In genomic region chr6:78544238-78544637, GRCm38 (mm10) we compare ENCODE assay signal across 8 mouse cellular contexts.
A peak's percentile ranks its signal among the peaks of the same experiment; 100 is the strongest.
DNase-seq lines count a peak whose midpoint lies in the region; ATAC-seq and TF ChIP-seq lines count a peak whose summit lies in the region.

No protein-coding gene starts in this region.

- H3K4me2 ChIP-seq in intestine, postnatal 0 days (replicated peaks; ENCODE audit: low read depth) = no peak overlapping the region
- H3K4me2 ChIP-seq in intestine, embryonic 15.5 days (replicated peaks) = no peak overlapping the region
- H3K4me2 ChIP-seq in neural tube, embryonic 14.5 days (ENCODE audit: low read depth, low read length) = no peak overlapping the region

- 10% methylated on average over 2 of the region's 2 CpGs for WGBS in intestine, postnatal 0 days
- 16% methylated on average over 2 of the region's 2 CpGs for WGBS in intestine, embryonic 15.5 days
- WGBS in neural tube, embryonic 14.5 days = 17% methylated on average over 2 of the region's 2 CpGs
- WGBS in thymus, adult 2 months = 18% methylated on average over 2 of the region's 2 CpGs

- H3K27me3 ChIP-seq in intestine, postnatal 0 days (replicated peaks; ENCODE audit: control insufficient read depth, insufficient read depth, low read length) = no peaks in the 10 kb centered on the region
- H3K27me3 ChIP-seq in intestine, embryonic 15.5 days (replicated peaks) = no peaks in the 10 kb centered on the region
- no peaks in the 10 kb centered on the region for H3K27me3 ChIP-seq in neural tube, embryonic 14.5 days (ENCODE audit: control insufficient read depth, insufficient read depth, low read length)
- no peaks in the 10 kb centered on the region for H3K27me3 ChIP-seq in thymus, adult 2 months (ENCODE audit: control insufficient read depth, insufficient read depth, low read length)

- no peaks in the 10 kb centered on the region for H3K36me3 ChIP-seq in intestine, postnatal 0 days (ENCODE audit: control insufficient read depth, insufficient read depth)
- no peaks in the 10 kb centered on the region for H3K36me3 ChIP-seq in intestine, embryonic 15.5 days
- H3K36me3 ChIP-seq in neural tube, embryonic 14.5 days (ENCODE audit: control insufficient read depth, insufficient read depth, low read length) = no peaks in the 10 kb centered on the region
- no peaks in the 10 kb centered on the region for H3K36me3 ChIP-seq in thymus, adult 2 months (ENCODE audit: control insufficient read depth, insufficient read depth, low read length)

- H3K9ac ChIP-seq in intestine, postnatal 0 days (ENCODE audit: low read depth, low read length) = no peak overlapping the region
- no peak overlapping the region for H3K9ac ChIP-seq in intestine, embryonic 15.5 days
- H3K9ac ChIP-seq in neural tube, embryonic 14.5 days (replicated peaks; ENCODE audit: low read depth, low read length) = no peak overlapping the region

- TF ChIP-seq POLR2A in thymus, adult 2 months (IDR thresholded peaks at IDR 0.05; ENCODE audit: control insufficient read depth, extremely low read depth, insufficient read depth, low read length, poor library complexity) = no peak

- H3K27ac ChIP-seq in intestine, postnatal 0 days (ENCODE audit: low read depth, low read length) = no peak overlapping the region
- H3K27ac ChIP-seq in intestine, embryonic 15.5 days = no peak overlapping the region
- H3K27ac ChIP-seq in left cerebral cortex, adult 2 months = no peak overlapping the region
- no peak overlapping the region for H3K27ac ChIP-seq in neural tube, embryonic 14.5 days (ENCODE audit: low read depth, low read length)
- H3K27ac ChIP-seq in thymus, adult 2 months (ENCODE audit: control insufficient read depth, insufficient read depth, low read length) = no peak overlapping the region

- H3K4me1 ChIP-seq in intestine, postnatal 0 days (replicated peaks; ENCODE audit: control insufficient read depth, insufficient read depth, low read length) = no peaks in the 10 kb centered on the region
- no peaks in the 10 kb centered on the region for H3K4me1 ChIP-seq in intestine, embryonic 15.5 days (replicated peaks)
- H3K4me1 ChIP-seq in neural tube, embryonic 14.5 days (ENCODE audit: control insufficient read depth, insufficient read depth, low read length) = no peaks in the 10 kb centered on the region
- H3K4me1 ChIP-seq in thymus, adult 2 months (replicated peaks; ENCODE audit: control insufficient read depth, insufficient read depth, low read length) = no peaks in the 10 kb centered on the region

- intact Hi-C loops in left cerebral cortex, adult 2 months (cut with DNase I) = no loop called here

- no peaks in the 10 kb centered on the region for H3K9me3 ChIP-seq in intestine, postnatal 0 days (ENCODE audit: control insufficient read depth)
- no peaks in the 10 kb centered on the region for H3K9me3 ChIP-seq in intestine, embryonic 15.5 days
- H3K9me3 ChIP-seq in neural tube, embryonic 14.5 days (ENCODE audit: control insufficient read depth, low read length) = no peaks in the 10 kb centered on the region

- no peak overlapping the region for H3K4me3 ChIP-seq in intestine, postnatal 0 days (ENCODE audit: low read depth, low read length)
- no peak overlapping the region for H3K4me3 ChIP-seq in intestine, embryonic 15.5 days (replicated peaks)
- H3K4me3 ChIP-seq in left cerebral cortex, adult 2 months = no peak overlapping the region
- H3K4me3 ChIP-seq in neural tube, embryonic 14.5 days (ENCODE audit: low read depth, low read length) = no peak overlapping the region
- no peak overlapping the region for H3K4me3 ChIP-seq in thymus, adult 2 months (ENCODE audit: control insufficient read depth, insufficient read depth, low read length)

- no peak for ATAC-seq in intestine, postnatal 0 days
- no peak for ATAC-seq in intestine, embryonic 15.5 days
- ATAC-seq in granulocyte monocyte progenitor cell, adult 5-6 weeks (replicated peaks; ENCODE audit: poor library complexity, severe bottlenecking) = peak; percentile 50; the same call in 1 of the 2 replicates
- peak; percentile 79 for ATAC-seq in neural tube, embryonic 14.5 days (ENCODE audit: low read depth)

- DNase-seq in R1 (ENCODE audit: low read depth, low spot score) = peak; percentile 57
- peak; percentile 45 to 57 for DNase-seq in cerebellum, postnatal 36 days
- DNase-seq in left cerebral cortex, adult 2 months (ENCODE audit: extremely low spot score in 1 of 2, low spot score in 2 of 2) = peak; percentile 68 to 72
- DNase-seq in thymus, adult 2 months = no peak

- peak; percentile 88 for TF ChIP-seq CTCF in intestine, postnatal 0 days (IDR thresholded peaks at IDR 0.05; ENCODE audit: low read depth)
- peak; percentile 86 for TF ChIP-seq CTCF in left cerebral cortex, adult 2 months (IDR thresholded peaks at IDR 0.05)
- no peak for TF ChIP-seq CTCF in thymus, adult 2 months (IDR thresholded peaks at IDR 0.05; ENCODE audit: borderline replicate concordance, control insufficient read depth, extremely low read depth, insufficient read depth, low read length, poor library complexity)

Comparison
In these comparisons a context has a peak if more than half of its experiments do, and no peak if none do; other contexts are left out.
1. ATAC-seq: peak in granulocyte monocyte progenitor cell, adult 5-6 weeks (single experiment) and neural tube, embryonic 14.5 days (single experiment); none in intestine, postnatal 0 days (single experiment) and intestine, embryonic 15.5 days (single experiment).